In the genomic region with DNA sequence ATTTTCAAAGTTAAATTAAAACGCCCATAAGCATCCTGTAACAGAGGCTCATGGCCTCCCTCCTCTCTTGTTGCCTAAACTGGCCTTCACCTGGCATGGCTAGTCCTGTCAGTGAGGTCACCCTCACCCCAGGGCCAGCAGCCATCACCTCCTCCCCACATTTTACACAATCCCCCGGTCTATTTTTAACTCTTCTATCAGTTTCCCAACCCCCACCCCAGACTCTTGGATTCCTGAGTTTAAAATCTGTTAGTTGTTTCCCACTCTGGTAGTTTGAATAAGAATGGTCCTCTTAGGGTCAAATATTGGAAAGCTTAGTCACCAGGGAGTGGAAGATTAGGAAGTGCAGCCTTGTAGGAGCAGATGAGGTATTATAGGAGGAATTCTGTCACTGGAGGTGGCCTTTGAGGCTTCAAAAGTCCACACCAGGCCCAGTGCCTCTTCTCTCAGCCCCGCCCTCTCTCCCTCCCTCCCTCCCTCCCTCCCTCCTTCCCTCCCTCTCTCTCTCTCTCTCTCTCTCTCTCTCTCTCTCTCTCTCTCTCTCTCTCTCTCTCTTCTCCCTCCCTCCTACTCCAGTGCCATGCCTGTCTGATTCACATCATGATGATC, we compare ENCODE assay signal across 13 mouse cellular contexts. TPM values are rescaled to one million over a fixed set of nuclear protein-coding genes. Genes with fewer than 3 reads are reported as not detected.
DNase-seq lines count a peak whose midpoint lies in the region; ATAC-seq and TF ChIP-seq lines count a peak whose summit lies in the region.
"Had no signal": no experiment of that assay in that cellular context is flagged by ENCODE, and none has a peak within 500 bp of the region (broad histone marks: within the 10 kb centered on the region; RNA-seq: fewer than 3 reads in every experiment).

No protein-coding gene starts in this region.

- no peak overlapping the region for H3K4me3 ChIP-seq in CH12.LX (replicated peaks in 1 of 3; ENCODE audit: low read depth in 2 of 3, low read length in 2 of 3, poor library complexity in 1 of 3)
- no peak overlapping the region for H3K4me3 ChIP-seq in heart, postnatal 0 days (ENCODE audit: low read depth, low read length)
- no peak overlapping the region for H3K4me3 ChIP-seq in embryonic facial prominence, embryonic 10.5 days
- H3K4me3 ChIP-seq: hindbrain, embryonic 10.5 days had no signal

- no peaks in the 10 kb centered on the region for H3K9me3 ChIP-seq in CH12.LX (replicated peaks; ENCODE audit: low read length)
- no peaks in the 10 kb centered on the region for H3K9me3 ChIP-seq in heart, postnatal 0 days (replicated peaks; ENCODE audit: control insufficient read depth, low read length)
- no peaks in the 10 kb centered on the region for H3K9me3 ChIP-seq in embryonic facial prominence, embryonic 10.5 days
- H3K9me3 ChIP-seq: hindbrain, embryonic 10.5 days had no signal

- no peak for TF ChIP-seq CTCF in CH12.LX (conservative IDR thresholded peaks at IDR 0.05 in 1 of 2, IDR thresholded peaks at IDR 0.05 in 1 of 2; ENCODE audit: low read depth in 2 of 2, low read length in 2 of 2)
- TF ChIP-seq CTCF in heart, postnatal 0 days (IDR thresholded peaks at IDR 0.05; ENCODE audit: low read depth): no peak

- H3K27ac ChIP-seq in CH12.LX (ENCODE audit: insufficient read depth, low read depth): no peak overlapping the region
- H3K27ac ChIP-seq in heart, postnatal 0 days (ENCODE audit: low read depth): peak overlapping the region; percentile 88
- H3K27ac ChIP-seq in embryonic facial prominence, embryonic 10.5 days (replicated peaks): no peak overlapping the region
- H3K27ac ChIP-seq: hindbrain, embryonic 10.5 days had no signal

- no peak for TF ChIP-seq POLR2A in CH12.LX (IDR thresholded peaks at IDR 0.05; ENCODE audit: low read depth, low read length)

- ATAC-seq in heart, postnatal 0 days (ENCODE audit: insufficient read depth, low read depth): peak; percentile 83
- ATAC-seq: intestine, embryonic 16.5 days had no signal

- no peaks in the 10 kb centered on the region for H3K27me3 ChIP-seq in CH12.LX (replicated peaks)
- H3K27me3 ChIP-seq in heart, postnatal 0 days (ENCODE audit: control insufficient read depth, insufficient read depth, low read length): no peaks in the 10 kb centered on the region
- H3K27me3 ChIP-seq in embryonic facial prominence, embryonic 10.5 days (replicated peaks; ENCODE audit: low read depth, poor library complexity, severe bottlenecking): no peaks in the 10 kb centered on the region

- in situ Hi-C loops in CH12.LX (cut with MboI; ENCODE audit: low pct_ligation_motif_present, low pct_unique_long_range_greater_than_20kb, low sequenced_read_pairs): no loop called here

- no peak for TF ChIP-seq RAD21 in CH12.LX (IDR thresholded peaks at IDR 0.05; ENCODE audit: low read depth, low read length)

- peak; percentile 38 to 48 for DNase-seq in adrenal gland, postnatal 36 days
- no peak for DNase-seq in adrenal gland, adult 18-20 months (ENCODE audit: low spot score in 2 of 2)
- no peak for DNase-seq in CH12.LX (ENCODE audit: extremely low read depth)
- peak; percentile 72 for DNase-seq in adipocyte (ENCODE audit: low spot score)
- DNase-seq in heart, postnatal 0 days (ENCODE audit: low spot score): peak; percentile 83
- DNase-seq in embryonic facial prominence, embryonic 10.5 days (ENCODE audit: low spot score): no peak
- no peak for DNase-seq in left cerebral cortex, adult 18-20 months (ENCODE audit: low spot score in 2 of 2)
- no peak for DNase-seq in urinary bladder, postnatal 4 days (ENCODE audit: low spot score in 2 of 2)
- DNase-seq: cerebellum, postnatal 36 days; kidney, postnatal 4 days; spleen, adult 18-20 months had no signal

- TF ChIP-seq EP300 in CH12.LX (IDR thresholded peaks at IDR 0.05; ENCODE audit: low read length): no peak
- peak; percentile 57; the same call in 1 of the 2 replicates for TF ChIP-seq EP300 in heart, postnatal 0 days (IDR thresholded peaks at IDR 0.05; ENCODE audit: low read depth)

- peaks cover 27 to 75% of the 10 kb centered on the region in 2 experiments for H3K4me1 ChIP-seq in CH12.LX (ENCODE audit: control insufficient read depth in 1 of 2, insufficient read depth in 2 of 2)
- peaks cover 63% of the 10 kb centered on the region for H3K4me1 ChIP-seq in heart, postnatal 0 days (ENCODE audit: control insufficient read depth, insufficient read depth)
- H3K4me1 ChIP-seq in embryonic facial prominence, embryonic 10.5 days: peaks cover 15% of the 10 kb centered on the region

- H3K79me2 ChIP-seq in CH12.LX (replicated peaks; ENCODE audit: control insufficient read depth, extremely low read depth, insufficient read depth, poor library complexity, severe bottlenecking): peaks cover 95% of the 10 kb centered on the region

- dilution Hi-C loops in CH12.LX (cut with MboI; ENCODE audit: extremely low pct_ligation_motif_present, extremely low pct_unique_long_range_greater_than_20kb, low sequenced_read_pairs): no loop called here

- 31% methylated on average over 2 of the region's 3 CpGs for WGBS in heart, postnatal 0 days
- WGBS in embryonic facial prominence, embryonic 10.5 days: 78% methylated on average over 3 of the region's 3 CpGs

- no peak overlapping the region for H3K9ac ChIP-seq in CH12.LX (ENCODE audit: insufficient read depth, low read depth)
- no peak overlapping the region for H3K9ac ChIP-seq in heart, postnatal 0 days (replicated peaks; ENCODE audit: low read depth, low read length)

- H3K36me3 ChIP-seq in CH12.LX (replicated peaks in 1 of 2; ENCODE audit: control insufficient read depth in 1 of 2, insufficient read depth in 1 of 2, low read length in 1 of 2): peaks cover 34 to 67% of the 10 kb centered on the region in 2 experiments
- H3K36me3 ChIP-seq in heart, postnatal 0 days (replicated peaks; ENCODE audit: control insufficient read depth, insufficient read depth, low read length): 0 out of 2 replicates have a peak, but pooled peaks cover 5% of the 10 kb centered on the region
- H3K36me3 ChIP-seq in embryonic facial prominence, embryonic 10.5 days (replicated peaks): peaks cover 48% of the 10 kb centered on the region

- H3K4me2 ChIP-seq in CH12.LX (ENCODE audit: insufficient read depth, low read depth, poor library complexity, severe bottlenecking): no peak overlapping the region
- no peak overlapping the region for H3K4me2 ChIP-seq in heart, postnatal 0 days (ENCODE audit: low read depth, low read length)

TF ChIP-seq in CH12.LX, 34 proteins besides CTCF, POLR2A, EP300 and RAD21:
- TF ChIP-seq SIN3A (IDR thresholded peaks at IDR 0.05; ENCODE audit: low read length) (no peak), MEF2A (IDR thresholded peaks at IDR 0.05; ENCODE audit: borderline replicate concordance, low read depth, low read length) (0 out of 2 replicates have a peak, but pooled peaks have one; percentile 29)

RNA-seq across cellular contexts. Expression of a gene that starts 13.4 kb away (rescaled TPM):
- 10 to 100 TPM; 77.2 to 98.0 TPM for total RNA-seq in adrenal gland, postnatal 36 days (2021)
- total RNA-seq in adrenal gland, adult 18-20 months (2021): 100 to 1,000 TPM; 143 to 231 TPM
- total RNA-seq in CH12.LX (2012; rRNA removed) (127 and 149 TPM in 2 replicates), CH12.LX (2014; rRNA removed) (56.0 and 64.2 TPM in 2 replicates)
- 68.4 and 75.3 TPM in 2 replicates for polyA plus RNA-seq in CH12.LX (2012; ENCODE audit: insufficient read length, low read depth)
- total RNA-seq in heart, postnatal 0 days (2014; rRNA removed; ENCODE audit: low replicate concordance): 39.7 and 50.9 TPM in 2 replicates
- polyA plus RNA-seq in heart, postnatal 0 days (2015; fragmentation: Nextera tagmentation; extraction: Ambion mirVana): 29.2 and 29.7 TPM in 2 replicates
- 27.7 and 32.3 TPM in 2 replicates for polyA plus RNA-seq in embryonic facial prominence, embryonic 10.5 days (2016; fragmentation: Nextera tagmentation; extraction: Ambion mirVana)
- total RNA-seq in left cerebral cortex, adult 18-20 months (2021): 1 to 10 TPM; 2.5 to 4.4 TPM

RNA-seq across cellular contexts. Expression of a gene that starts 55.7 kb away (rescaled TPM):
- 10 to 100 TPM; 43.1 to 50.3 TPM for total RNA-seq in adrenal gland, postnatal 36 days (2021)
- 10 to 100 TPM; 35.4 to 42.4 TPM for total RNA-seq in adrenal gland, adult 18-20 months (2021)
- total RNA-seq in CH12.LX (2012; rRNA removed): 49.7 and 59.1 TPM in 2 replicates
- total RNA-seq in CH12.LX (2014; rRNA removed): 178 and 184 TPM in 2 replicates
- polyA plus RNA-seq in CH12.LX (2012; ENCODE audit: insufficient read length, low read depth): 79.8 and 88.8 TPM in 2 replicates
- total RNA-seq in heart, postnatal 0 days (2014; rRNA removed; ENCODE audit: low replicate concordance): 26.8 and 59.9 TPM in 2 replicates
- 65.8 and 71.8 TPM in 2 replicates for polyA plus RNA-seq in heart, postnatal 0 days (2015; fragmentation: Nextera tagmentation; extraction: Ambion mirVana)
- polyA plus RNA-seq in embryonic facial prominence, embryonic 10.5 days (2016; fragmentation: Nextera tagmentation; extraction: Ambion mirVana): 91.8 and 95.3 TPM in 2 replicates
- 10 to 100 TPM; 34.5 to 36.1 TPM for total RNA-seq in left cerebral cortex, adult 18-20 months (2021)

Comparison
In these comparisons a context has a peak if more than half of its experiments do, and no peak if none do; other contexts are left out.
1. DNase-seq: peak in adrenal gland, postnatal 36 days (2 of 2), adipocyte (single experiment) and heart, postnatal 0 days (single experiment); none in adrenal gland, adult 18-20 months (0 of 2), CH12.LX (single experiment), embryonic facial prominence, embryonic 10.5 days (single experiment), left cerebral cortex, adult 18-20 months (0 of 2) and urinary bladder, postnatal 4 days (0 of 2).